Mouse (Mus musculus) heart, adult 8-10 months (tissue): ENCODE measurements at regions not wholly inside any gene's neighbourhood (a gene's known extent, or its start where the extent isn't known, plus 50 kb on each side); places are given as distances from the start of the nearest gene placed in this dataset.

Experiments
- DNase-seq: peaks from one replicate; pipeline ENCODE4 v3.0.0; 2022; ENCODE audit warnings: low spot score

- DNase-seq = no peak
These were observed 658.4 kb upstream of the Pfkp start for GRCm38 (mm10) chr13:7306995-7307394.

DNA sequence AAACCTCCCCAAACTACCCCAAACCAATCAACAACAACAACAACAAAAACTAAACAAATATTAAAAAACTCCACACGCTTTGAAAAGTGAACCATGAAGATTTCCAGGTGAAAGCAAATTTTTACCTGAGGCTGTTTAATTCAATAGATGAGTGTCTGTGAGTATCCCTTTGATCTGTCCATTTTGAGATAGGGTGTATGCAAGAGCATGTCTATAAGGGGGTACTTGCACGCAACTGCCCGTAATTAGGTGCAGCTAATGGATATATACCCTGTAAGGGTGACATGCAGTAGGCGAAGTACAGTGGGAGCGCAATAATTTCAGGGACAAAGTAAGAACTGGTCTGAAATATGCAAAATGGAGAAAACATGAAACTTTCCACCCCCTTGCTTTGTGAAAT lies 658.8 kb upstream of the Pfkp start:
- no peak for DNase-seq

DNA sequence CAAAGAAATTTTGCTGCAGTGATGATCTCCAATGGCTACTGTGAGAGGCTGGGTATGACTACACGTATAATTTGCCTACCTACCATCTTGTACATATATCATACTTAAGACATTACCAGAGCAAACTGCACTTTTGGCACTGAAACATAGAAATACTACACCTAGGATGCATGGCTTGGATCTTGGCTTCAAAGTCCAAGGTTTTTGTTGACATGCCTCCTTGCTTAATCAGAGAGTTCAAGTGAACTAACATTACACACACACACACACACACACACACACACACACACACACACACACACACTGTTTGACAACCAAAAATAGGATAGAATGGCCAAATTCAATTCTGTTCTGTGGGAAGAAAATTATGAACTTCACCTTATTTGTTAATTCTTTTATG lies 664.9 kb upstream of the Pfkp start:
- DNase-seq = no peak

DNA sequence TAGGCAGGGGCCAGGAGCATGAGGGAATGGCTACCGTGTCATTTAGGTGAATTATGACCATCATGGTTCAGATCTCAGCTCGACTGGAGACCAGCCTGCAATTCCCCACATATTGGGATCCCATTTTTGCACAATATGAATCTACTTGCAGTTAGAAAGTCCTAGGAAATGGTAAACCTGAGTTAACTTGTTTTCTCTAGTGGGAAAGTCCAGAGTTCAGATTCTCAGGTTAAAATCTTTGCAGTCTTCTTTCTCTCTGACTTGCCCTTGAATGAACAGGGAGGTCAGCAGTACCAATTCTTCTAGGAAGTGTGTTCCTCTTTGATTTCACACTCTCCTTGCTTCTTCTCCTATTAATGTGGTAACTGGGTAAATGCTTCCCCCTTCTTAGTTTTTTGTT lies 681.6 kb upstream of the Pfkp start:
- DNase-seq = no peak

- DNase-seq = no peak
These were observed 697.2 kb upstream of the Pfkp start for GRCm38 (mm10) chr13:7345760-7346159.

- no peak for DNase-seq
These were observed 699.9 kb upstream of the Pfkp start for GRCm38 (mm10) chr13:7348431-7348830.

- DNase-seq = no peak
These were observed 704.4 kb upstream of the Pfkp start for GRCm38 (mm10) chr13:7353011-7353410.

DNA sequence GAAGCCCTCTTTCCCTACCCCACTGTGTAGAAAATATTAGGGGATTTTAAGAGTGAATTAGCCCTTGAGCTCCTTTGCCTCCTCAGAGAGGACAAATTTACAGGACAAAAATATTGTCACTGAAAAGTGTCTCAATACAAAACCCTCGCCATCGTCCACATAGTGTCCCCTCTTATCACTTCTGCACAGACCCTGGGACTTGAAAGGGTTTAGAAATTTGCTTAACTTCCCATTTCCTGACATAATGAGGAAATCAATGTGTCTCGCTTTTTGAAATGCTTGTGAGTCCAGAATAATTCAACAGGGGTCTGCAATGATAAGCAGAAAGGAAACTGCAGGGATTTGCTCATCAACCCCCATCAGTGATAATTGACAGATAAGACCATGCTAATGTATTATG lies 708.5 kb upstream of the Pfkp start:
- no peak for DNase-seq

DNA sequence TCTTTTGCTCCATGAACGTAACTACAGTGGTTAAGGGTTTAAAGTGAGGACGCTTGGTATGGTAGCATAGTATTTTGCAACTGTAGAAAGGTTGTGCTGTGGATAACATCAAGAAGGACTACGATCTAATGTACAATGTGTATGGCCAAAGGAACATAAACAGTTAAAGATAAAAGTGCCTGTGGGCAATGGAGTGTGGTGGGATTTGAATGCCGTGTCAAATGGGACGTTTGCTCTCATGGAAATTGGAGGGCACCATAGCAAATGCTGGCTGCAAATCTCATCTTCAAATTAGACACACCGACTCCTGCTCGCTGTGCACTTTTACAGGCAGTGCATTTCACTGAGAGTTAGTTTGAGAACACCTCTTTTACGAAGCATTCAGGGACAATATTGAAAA lies 725.0 kb upstream of the Pfkp start:
- DNase-seq = no peak

DNA sequence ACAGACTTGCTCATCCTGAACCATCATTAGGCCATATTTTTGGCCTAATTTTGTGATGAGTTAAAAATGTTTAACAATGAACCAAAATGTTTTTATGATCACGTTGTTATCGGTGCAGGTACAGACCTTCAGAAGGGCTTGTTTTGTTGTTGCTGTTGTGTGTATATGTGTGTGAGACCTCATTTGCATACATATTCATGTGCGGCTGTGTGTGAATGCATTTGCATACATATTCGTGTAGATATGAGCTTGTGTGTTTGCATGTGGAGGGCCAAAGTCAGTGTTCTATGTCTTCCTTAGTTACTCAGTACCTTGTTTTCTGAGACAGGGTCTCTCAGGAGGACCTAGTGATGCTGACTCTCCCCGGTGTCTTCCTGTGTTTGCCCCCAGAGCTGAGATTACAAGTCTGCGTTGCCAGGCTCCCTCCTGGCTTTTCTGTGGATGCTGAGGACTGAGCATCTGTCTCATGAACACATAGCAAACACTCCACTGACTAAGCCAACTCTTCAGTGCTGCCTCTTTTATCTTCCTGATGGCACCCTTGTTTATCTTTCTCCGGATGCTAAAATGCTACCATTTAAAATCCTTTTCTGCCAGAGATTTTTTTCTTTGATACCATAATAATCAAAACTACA lies 726.5 kb upstream of the Pfkp start:
- DNase-seq = no peak

DNA sequence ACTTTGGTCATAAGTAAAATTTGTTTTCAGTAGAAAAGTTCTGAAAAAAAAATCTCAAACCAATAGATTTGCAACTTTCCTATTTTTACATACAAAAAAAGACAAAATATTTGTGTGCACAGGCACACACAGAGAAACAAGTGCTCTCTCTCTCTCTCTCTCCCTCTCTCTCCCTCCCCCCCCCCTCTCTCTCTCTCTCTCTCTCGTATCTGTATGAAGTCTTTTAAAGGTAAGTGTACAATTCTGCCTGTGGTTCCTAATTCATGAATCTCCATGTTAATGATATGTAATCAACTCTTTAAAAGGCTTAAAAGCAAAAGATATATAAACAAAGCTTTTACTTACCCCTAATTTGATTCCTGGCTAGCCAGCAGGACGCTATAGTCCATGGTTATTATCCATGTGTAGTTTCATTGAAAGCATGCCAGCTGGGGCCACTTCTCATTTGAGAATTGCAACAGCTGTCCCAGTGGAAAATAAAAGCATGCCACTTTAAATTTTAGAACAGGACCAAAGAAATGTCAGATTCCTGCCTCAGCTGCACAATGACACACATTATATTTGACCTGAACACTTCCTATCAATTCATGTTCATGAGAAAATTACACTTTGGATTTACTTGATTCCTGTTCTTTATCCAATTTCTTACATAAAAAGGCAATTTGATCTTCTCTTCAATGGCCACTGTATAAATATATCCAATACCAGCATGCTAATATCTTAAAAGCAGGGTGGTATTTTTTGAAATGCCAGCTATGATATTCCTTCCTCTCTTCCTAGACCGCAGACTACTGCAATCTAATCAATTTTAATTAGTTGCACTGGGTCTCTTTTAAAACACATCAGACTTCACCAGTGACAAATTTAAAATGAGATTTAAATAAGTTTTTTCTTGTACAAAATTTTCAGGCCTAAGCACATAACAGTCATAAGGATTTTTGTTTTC lies 766.0 kb upstream of the Pfkp start:
- no peak for DNase-seq

DNA sequence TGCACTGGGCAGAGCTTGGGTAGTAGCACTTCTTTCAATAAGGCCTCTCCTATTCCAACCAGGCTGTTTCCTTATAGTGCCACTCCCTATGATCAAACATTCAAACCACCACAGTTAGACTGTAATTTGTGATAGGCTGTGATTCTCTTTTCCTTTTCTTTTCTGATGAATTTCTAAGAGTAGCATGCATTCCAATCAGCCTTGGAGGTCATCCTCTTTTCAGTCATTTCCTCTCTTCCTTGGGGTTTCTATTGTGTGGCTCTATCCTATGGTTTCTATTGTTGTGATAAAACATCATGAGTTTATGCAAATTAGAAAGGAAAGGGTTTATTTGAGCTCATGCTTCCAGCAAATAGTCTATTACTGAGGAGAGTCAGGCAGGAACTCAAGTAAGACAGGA lies 774.9 kb upstream of the Adarb2 start:
- no peak for DNase-seq

DNA sequence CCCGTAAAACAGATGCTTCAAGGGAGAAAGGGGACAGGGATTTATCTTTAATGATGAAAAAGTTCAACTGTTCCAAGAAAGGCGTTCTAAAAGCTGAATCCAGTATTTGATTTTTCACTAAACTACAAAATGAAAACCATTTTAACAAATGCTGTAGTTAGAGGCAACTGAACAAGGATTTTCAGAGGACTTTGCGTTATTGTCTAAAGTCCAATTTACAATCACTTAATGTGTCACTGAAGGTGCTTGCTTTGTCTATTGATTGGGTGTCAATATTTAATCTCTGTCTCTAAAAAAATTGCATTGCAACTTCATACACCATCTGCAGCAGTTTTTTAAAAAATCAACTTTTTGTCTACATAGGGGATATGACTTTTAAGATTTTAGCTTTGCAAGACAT lies 773.4 kb upstream of the Adarb2 start:
- DNase-seq = no peak

DNA sequence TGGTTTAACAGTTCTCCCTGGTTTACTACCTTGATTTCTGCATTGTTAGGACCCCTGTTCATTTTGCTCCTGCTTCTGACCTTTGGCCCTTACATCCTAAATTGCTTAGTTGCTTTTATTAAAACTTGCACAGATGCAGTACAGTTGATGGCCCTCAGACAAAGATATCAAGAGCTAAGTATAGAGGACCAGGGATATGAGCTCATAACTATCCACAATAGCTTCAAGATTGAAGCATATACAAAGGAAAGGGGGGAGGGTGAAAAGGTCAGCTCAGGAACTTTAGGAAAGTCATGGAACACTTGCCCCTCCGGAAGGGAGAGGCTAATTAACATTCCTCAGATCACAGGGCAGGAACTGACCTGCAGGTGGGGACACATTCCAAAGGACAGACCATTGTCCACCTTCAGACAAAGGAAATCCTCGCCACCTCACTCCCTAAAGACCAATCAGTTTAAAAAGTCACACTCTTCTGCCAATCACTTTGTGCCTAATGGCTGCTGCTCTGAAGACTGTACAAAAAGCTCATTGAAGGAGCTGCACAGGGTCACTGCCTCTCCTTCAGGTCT lies 751.1 kb upstream of the Adarb2 start:
- peak; percentile 13 for DNase-seq

DNA sequence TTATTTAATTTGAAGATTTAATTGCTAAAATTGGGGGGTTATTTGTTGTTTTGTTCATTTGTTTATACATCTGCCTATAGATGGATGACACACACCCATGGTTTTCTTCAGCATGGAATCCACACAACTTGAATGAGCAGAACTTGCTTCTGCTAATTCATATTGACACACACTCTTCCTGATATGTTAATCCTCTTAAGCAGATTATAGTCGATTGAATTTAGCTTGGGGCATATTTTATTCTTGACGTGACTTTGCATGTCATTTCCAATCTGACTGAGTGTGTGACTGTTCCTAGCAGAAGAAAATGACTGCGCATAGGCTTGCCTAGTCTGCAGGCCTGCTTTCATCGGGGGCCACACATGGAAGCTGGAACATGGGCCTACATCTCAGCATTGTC lies 727.0 kb upstream of the Adarb2 start:
- DNase-seq = no peak

GRCm38 (mm10) chr13:7518090-7518489 lies 684.6 kb upstream of the Adarb2 start:
- no peak for DNase-seq

- DNase-seq = no peak
These were observed 678.2 kb upstream of the Adarb2 start for GRCm38 (mm10) chr13:7524436-7524835.

GRCm38 (mm10) chr13:7538856-7539255 lies 663.8 kb upstream of the Adarb2 start:
- no peak for DNase-seq

DNA sequence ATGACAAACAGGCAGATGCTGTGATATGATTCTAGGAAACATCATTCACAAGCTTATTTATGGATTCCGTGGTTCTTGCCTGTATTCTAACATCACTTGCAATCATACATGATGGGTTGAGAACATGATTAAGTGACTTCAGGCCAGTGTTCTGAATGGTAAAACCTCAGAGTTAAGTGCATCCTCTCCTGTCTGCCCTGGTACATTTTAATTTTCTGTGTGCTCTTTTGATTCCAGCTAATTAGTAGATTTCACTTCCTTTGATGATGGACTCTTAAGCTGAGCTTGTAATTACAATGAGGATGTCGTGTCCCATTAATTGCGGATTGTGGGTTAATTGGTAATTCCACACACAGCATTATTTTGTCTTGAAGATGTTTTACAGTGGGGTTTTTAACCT lies 618.6 kb upstream of the Adarb2 start:
- no peak for DNase-seq
